Mouse (Mus musculus) liver, embryonic 15.5 days (tissue): Measurements from ENCODE around the gene U2surp. TPM values are rescaled to one million over a fixed set of nuclear protein-coding genes. Genes with fewer than 3 reads are reported as not detected.

Experiments used
- polyA plus RNA-seq: library from polyadenylated mRNA; unstranded; fragments of >200 nt; fragmentation: Nextera tagmentation; extraction: Ambion mirVana; gene quantifications from 2 replicates; pipeline ENCODE4 v1.2.1, GENCODE M21; 2015

U2surp gene
- polyA plus RNA-seq, 1 experiment from 2014 or later = 52.1 TPM

Other genes with a start within 250 kb of the U2surp start
- gene Chst2, start 105.3 kb downstream of the U2surp start, polyA plus RNA-seq = 0.25 and 0.31 TPM in 2 replicates
- gene Paqr9, start 47.7 kb upstream of the U2surp start, polyA plus RNA-seq = 13.3 and 14.9 TPM in 2 replicates
- 5.9 and 6.2 TPM in 2 replicates for gene Pcolce2, start 125.6 kb upstream of the U2surp start, polyA plus RNA-seq
- 0.46 and 0.55 TPM in 2 replicates for gene Trpc1, start 238.4 kb upstream of the U2surp start, polyA plus RNA-seq